Mouse (Mus musculus): ENCODE measurements around the gene Btbd35f8.
"Not testable (repeated sequence)": the region's sequence is repeated elsewhere in the genome, so short reads cannot be mapped to it uniquely, and the experiment has no call there.

- not testable (repeated sequence) for TF ChIP-seq CTCF (conservative IDR thresholded peaks at IDR 0.05; ENCODE audit: low read length); NANOG (IDR thresholded peaks at IDR 0.05; ENCODE audit: borderline replicate concordance, low read length)
Measured at GRCm38 (mm10) chrX:34450224-34450623, at the start of gene Btbd35f8.

All from E14TG2a.4 (cell line).